Mouse (Mus musculus) small intestine, adult 2 months (tissue): ENCODE measurements around the gene Zap70. TPM values are rescaled to one million over a fixed set of nuclear protein-coding genes. Genes with fewer than 3 reads are reported as not detected.
"Not testable (repeated sequence)": the region's sequence is repeated elsewhere in the genome, so short reads cannot be mapped to it uniquely, and the experiment has no call there.

Source experiments
- H3K27ac ChIP-seq: fragments of 200-500 bp; 2 replicates; pipeline ENCODE4 v1.5.1; 2012; ENCODE audit warnings: low read depth, low read length, control low read depth, inconsistent platforms; ENCODE audit not compliant: insufficient read depth
- H3K27me3 ChIP-seq: fragments of 200-500 bp; 2 replicates; pipeline ENCODE4 v1.6.1; 2012; ENCODE audit warnings: mild to moderate bottlenecking, moderate library complexity, low read length, inconsistent platforms; ENCODE audit not compliant: control insufficient read depth, insufficient read depth
- H3K36me3 ChIP-seq: fragments of 200-500 bp; 2 replicates; pipeline ENCODE4 v1.6.1; 2012; ENCODE audit warnings: mild to moderate bottlenecking, low read length, control low read depth, inconsistent platforms; ENCODE audit not compliant: control insufficient read depth, insufficient read depth
- H3K4me1 ChIP-seq: fragments of 200-500 bp; 2 replicates; pipeline ENCODE4 v1.6.1; 2012; ENCODE audit warnings: low read length, inconsistent platforms, mixed read lengths; ENCODE audit not compliant: control insufficient read depth, insufficient read depth, insufficient read length
- H3K4me3 ChIP-seq: fragments of 200-500 bp; 2 replicates; pipeline ENCODE4 v1.5.1; 2012; ENCODE audit warnings: low read depth, mild to moderate bottlenecking, control low read depth, inconsistent platforms, low read length, moderate library complexity
- CTCF ChIP-seq: fragments of 200-500 bp; IDR thresholded peaks from 2 replicates; pipeline ENCODE4 v1.5.1; 2012; ENCODE audit warnings: low read depth, mild to moderate bottlenecking, control low read depth, inconsistent platforms, low read length, moderate library complexity, mixed read lengths; ENCODE audit not compliant: insufficient replicate concordance, insufficient read length; ENCODE audit errors: extremely low read depth
- POLR2A ChIP-seq: fragments of 200-500 bp; IDR thresholded peaks from 2 replicates; pipeline ENCODE4 v1.6.1; 2012; ENCODE audit warnings: low read depth, mild to moderate bottlenecking, control low read depth, inconsistent platforms, low read length, moderate library complexity
- WGBS: fragments of 180-500 bp; shearing (Covaris S2); methylation state at CpG from one replicate; pipeline ENCODE4 v1.1.7; 2018; 5-methylcytosine and 5-hydroxymethylcytosine counted together
- polyA plus RNA-seq: library from polyadenylated mRNA; depleted of rRNA; stranded (reverse); fragments of >200 nt; gene quantifications from 2 replicates; pipeline ENCODE4 v1.2.3, GENCODE M21; 2012; rRNA removed

Zap70 gene
- polyA plus RNA-seq, 1 experiment: 13.1 TPM

GRCm38 (mm10) chr1:36813415-36813814, 51.8 kb downstream of the Zap70 start:
- H3K4me3 ChIP-seq: no peak overlapping the region
- 64% methylated on average over 7 of the region's 7 CpGs for WGBS
- peaks cover 72% of the 10 kb centered on the region for H3K36me3 ChIP-seq
- no peaks in the 10 kb centered on the region for H3K4me1 ChIP-seq
- H3K27ac ChIP-seq: no peak overlapping the region
- H3K27me3 ChIP-seq: no peaks in the 10 kb centered on the region
- TF ChIP-seq CTCF: no peak
- no peak for TF ChIP-seq POLR2A

DNA sequence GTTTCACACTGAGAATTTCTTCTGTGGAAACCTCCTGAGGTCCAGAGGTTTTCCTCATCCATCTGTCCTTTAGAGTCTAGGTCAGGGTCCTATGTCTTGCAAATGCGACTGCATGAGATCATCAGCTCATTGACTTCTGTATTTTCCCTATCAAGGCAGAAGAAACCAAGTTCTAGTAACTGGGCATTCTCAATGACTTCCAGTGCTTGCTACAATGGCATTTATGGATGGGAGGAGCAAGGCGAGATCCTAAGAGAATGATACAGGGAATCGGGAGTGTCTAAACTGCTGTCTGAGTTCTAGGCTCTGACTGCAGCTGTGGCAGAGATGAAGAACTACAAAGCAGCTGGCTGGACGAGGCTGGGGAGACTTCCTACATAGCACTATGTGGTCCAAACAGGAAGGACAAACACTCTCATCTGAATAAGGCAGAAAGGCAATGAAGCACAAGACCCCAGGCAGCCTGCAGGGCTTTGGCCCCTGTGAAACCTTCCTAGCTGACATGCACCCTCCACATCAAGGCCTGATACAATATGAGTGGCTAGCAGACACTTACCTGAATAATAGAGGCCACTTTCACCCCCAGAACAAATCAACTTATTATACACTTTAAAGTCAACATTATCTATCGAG, 52.8 kb downstream of the Zap70 start:
- 74% methylated on average over 5 of the region's 5 CpGs for WGBS

GRCm38 (mm10) chr1:36815166-36815565, 53.6 kb downstream of the Zap70 start:
- Histone ChIP-seq H3K36me3 (peaks cover 67% of the 10 kb centered on the region), H3K27ac (no peak overlapping the region), H3K4me1 (no peaks in the 10 kb centered on the region), H3K27me3 (no peaks in the 10 kb centered on the region), H3K4me3 (no peak overlapping the region)
- no peak for TF ChIP-seq POLR2A
- TF ChIP-seq CTCF: no peak
- 76% methylated on average over 6 of the region's 6 CpGs for WGBS

More for the DNA sequence above, 52.8 kb downstream of the Zap70 start:
- Histone ChIP-seq H3K27me3 (no peaks in the 10 kb centered on the region), H3K4me3 (no peak overlapping the region), H3K36me3 (peaks cover 70% of the 10 kb centered on the region), H3K4me1 (no peaks in the 10 kb centered on the region), H3K27ac (no peak overlapping the region)
- TF ChIP-seq CTCF (no peak), POLR2A (no peak)

- peaks cover 49% of the 10 kb centered on the region for H3K36me3 ChIP-seq
- WGBS: 91% methylated on average over 4 of the region's 4 CpGs
- not testable (repeated sequence) for H3K4me3 ChIP-seq, H3K4me1 ChIP-seq, H3K27me3 ChIP-seq, H3K27ac ChIP-seq
These were observed 60.3 kb downstream of the Zap70 start for GRCm38 (mm10) chr1:36821918-36822317.

DNA sequence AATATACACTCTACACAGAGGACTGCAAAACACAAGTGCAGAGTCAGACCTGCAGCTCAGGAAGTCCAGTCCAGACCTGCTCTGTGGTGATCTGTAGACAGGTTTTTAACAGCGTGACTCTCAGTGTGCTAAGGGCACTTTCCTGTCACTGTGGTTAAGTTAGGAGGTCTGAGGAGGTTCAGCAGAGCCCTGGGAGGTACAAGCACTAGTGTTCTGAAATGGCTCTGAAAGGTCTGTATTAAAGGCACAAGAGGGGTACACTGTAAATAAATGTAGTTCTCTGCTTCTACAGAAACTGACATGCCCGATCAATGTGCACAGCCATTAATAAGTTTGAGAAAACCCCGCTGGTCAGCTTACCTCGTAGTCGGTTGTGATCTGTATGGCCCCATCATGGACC, 62.8 kb downstream of the Zap70 start:
- H3K27ac ChIP-seq: no peak overlapping the region
- WGBS: 94% methylated on average over 5 of the region's 5 CpGs
- no peaks in the 10 kb centered on the region for H3K4me1 ChIP-seq
- no peak overlapping the region for H3K4me3 ChIP-seq
- TF ChIP-seq CTCF: no peak
- TF ChIP-seq POLR2A: no peak
- H3K27me3 ChIP-seq: no peaks in the 10 kb centered on the region
- peaks cover 46% of the 10 kb centered on the region for H3K36me3 ChIP-seq

DNA sequence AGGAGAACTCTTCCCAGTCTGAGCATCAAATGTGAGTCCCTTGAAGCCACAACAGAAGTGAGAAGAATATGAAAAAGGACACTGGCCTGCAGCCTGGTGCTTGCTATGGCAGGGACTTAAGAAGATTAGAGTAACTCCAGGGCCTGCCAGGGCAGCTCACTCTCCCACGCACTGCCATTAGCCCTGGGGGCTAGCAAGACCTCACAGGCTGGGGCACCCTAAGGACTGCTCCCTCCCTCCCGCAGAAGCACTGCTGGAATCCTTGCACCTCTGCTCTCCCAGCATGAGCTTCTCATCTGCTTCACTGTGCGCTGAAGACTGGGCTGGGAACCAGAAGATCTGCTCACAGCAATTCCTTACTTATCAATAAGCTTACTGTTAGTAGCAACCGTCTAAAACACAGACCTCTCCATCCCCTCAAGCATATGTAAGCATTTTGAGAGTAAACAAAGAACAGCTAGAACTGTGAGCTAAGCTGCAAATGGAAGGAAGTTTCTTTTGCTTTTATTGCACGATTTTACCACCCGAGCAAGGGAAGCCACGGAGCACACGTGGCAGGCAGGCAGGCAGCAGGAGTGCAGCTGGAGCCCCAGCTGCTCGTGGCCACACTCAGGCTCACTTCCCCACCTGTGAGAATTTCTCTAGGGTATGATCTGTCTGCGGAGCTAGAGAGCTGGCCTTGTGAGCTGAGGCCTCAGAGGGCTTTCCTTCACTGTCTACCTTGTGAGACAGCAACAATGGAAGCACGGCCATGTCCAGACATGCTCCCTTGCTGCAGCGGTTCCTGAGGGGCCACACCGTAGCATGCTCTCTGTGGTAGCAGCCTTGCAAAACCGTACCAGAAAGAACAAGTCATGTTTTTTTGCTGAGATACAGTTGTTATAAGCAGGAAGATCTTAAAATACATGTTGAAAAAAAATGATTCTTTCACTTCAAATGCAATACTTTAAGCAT, 69.6 kb downstream of the Zap70 start:
- H3K4me1 ChIP-seq: no peaks in the 10 kb centered on the region
- H3K27me3 ChIP-seq: no peaks in the 10 kb centered on the region
- peaks cover 58% of the 10 kb centered on the region for H3K36me3 ChIP-seq
- no peak overlapping the region for H3K4me3 ChIP-seq
- WGBS: 68% methylated on average over 14 of the region's 14 CpGs
- H3K27ac ChIP-seq: peak overlapping the region; percentile 12; the same call in 1 of the 2 replicates
- TF ChIP-seq POLR2A: no peak
- TF ChIP-seq CTCF: no peak

Other genes with a start within 250 kb of the Zap70 start
- gene Cnnm3, start 249.9 kb upstream of the Zap70 start, polyA plus RNA-seq: 7.1 and 13.0 TPM in 2 replicates
- gene Ankrd23, start 224.9 kb upstream of the Zap70 start, polyA plus RNA-seq: 5.2 and 5.8 TPM in 2 replicates
- not detected in 2 replicates for gene Gm42417, start 222.4 kb upstream of the Zap70 start, polyA plus RNA-seq
- gene Ankrd39, start 214.4 kb upstream of the Zap70 start, polyA plus RNA-seq: 10.3 and 13.5 TPM in 2 replicates
- gene Sema4c, start 203.4 kb upstream of the Zap70 start, polyA plus RNA-seq: 3.4 and 6.0 TPM in 2 replicates
- 0.29 TPM in 1 of 2 replicates, not detected in the other for gene Fam178b, start 78.6 kb upstream of the Zap70 start, polyA plus RNA-seq
- gene Cox5b, start 70.3 kb upstream of the Zap70 start, polyA plus RNA-seq: 1,137 and 1,468 TPM in 2 replicates
- not detected in 2 replicates for gene 4933424G06Rik, start 51.6 kb upstream of the Zap70 start, polyA plus RNA-seq
- 61.6 and 81.6 TPM in 2 replicates for gene Actr1b, start 47.4 kb upstream of the Zap70 start, polyA plus RNA-seq
- gene Tmem131, start 181.9 kb downstream of the Zap70 start, polyA plus RNA-seq: 12.8 and 39.6 TPM in 2 replicates